Mouse (Mus musculus) olfactory bulb, adult 2 months (tissue): ENCODE data around the gene Snx10. TPM values are rescaled to one million over a fixed set of nuclear protein-coding genes. Genes with fewer than 3 reads are reported as not detected.
A peak's percentile ranks its signal among the peaks of the same experiment; 100 is the strongest.

ENCODE experiments used
- H3K27ac ChIP-seq: fragments of 200-500 bp; 2 replicates; pipeline ENCODE4 v1.5.1; 2012; ENCODE audit warnings: low read depth, low read length; ENCODE audit not compliant: insufficient read depth
- H3K4me1 ChIP-seq: fragments of 200-500 bp; 2 replicates; pipeline ENCODE4 v1.6.1; 2012; ENCODE audit warnings: low read length; ENCODE audit not compliant: control insufficient read depth, insufficient read depth
- H3K4me3 ChIP-seq: fragments of 200-500 bp; 2 replicates; pipeline ENCODE4 v1.5.1; 2012; ENCODE audit warnings: mild to moderate bottlenecking, low read depth, low read length, moderate library complexity; ENCODE audit not compliant: insufficient read depth
- CTCF ChIP-seq: fragments of 200-500 bp; IDR thresholded peaks from 2 replicates; pipeline ENCODE4 v1.5.1; 2012; ENCODE audit warnings: low read depth, mild to moderate bottlenecking, low read length, moderate library complexity; ENCODE audit not compliant: insufficient read depth
- POLR2A ChIP-seq: fragments of 200-500 bp; IDR thresholded peaks from 2 replicates; pipeline ENCODE4 v1.6.1; 2012; ENCODE audit warnings: mild to moderate bottlenecking, low read depth, low read length, moderate library complexity; ENCODE audit not compliant: insufficient read depth
- WGBS: fragments of 180-500 bp; shearing (Covaris S2); methylation state at CpG from one replicate; pipeline ENCODE4 v1.1.7; 2018; 5-methylcytosine and 5-hydroxymethylcytosine counted together
- polyA plus RNA-seq: library from polyadenylated mRNA; stranded (reverse); fragments of >200 nt; gene quantifications from 2 replicates; pipeline ENCODE4 v1.2.4, GENCODE M21; 2012; ENCODE audit warnings: low replicate concordance; ENCODE audit not compliant: missing spikeins, insufficient read depth, insufficient read length

The Snx10 gene
- polyA plus RNA-seq, 1 experiment: not detected

DNA sequence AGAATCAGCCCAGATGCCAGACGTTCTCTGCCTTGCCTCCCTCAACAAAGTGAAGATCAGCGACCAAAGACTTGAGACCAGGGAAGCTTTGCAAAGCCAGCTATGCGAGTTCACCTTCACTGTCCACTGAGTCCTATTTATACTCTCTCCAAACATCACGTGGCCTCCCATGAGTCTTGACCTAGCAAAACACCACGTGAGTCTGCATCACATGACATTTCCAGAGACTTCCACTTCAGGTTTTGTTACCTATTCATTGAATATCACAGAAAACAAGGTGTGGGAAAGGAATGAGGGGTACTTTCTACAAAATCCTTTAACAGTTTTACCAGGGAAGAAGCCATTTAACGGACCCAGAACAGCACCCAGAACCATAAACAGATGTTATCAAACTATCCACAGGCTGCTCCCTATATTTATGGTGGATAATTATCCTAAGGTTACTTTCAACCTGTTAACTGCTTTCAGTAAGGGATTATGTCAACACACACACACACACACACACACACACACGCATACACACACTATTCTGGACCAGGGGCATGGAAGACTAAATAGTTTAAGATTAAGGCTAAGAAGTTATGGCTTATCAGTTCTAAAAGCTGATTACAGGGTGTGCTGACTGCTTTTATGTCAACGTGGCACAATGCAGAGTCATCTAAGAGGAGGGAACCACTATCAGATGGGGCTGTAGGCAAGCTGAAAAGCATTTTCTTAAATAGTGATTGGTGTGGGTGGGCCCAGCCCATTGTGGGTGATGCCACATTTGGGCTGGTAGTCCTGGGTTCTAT lies 26.2 kb upstream of the Snx10 start:
- 63% methylated on average over 8 of the region's 8 CpGs for WGBS
- H3K27ac ChIP-seq: no peak overlapping the region
- TF ChIP-seq CTCF (no peak), POLR2A (no peak)
- no peak overlapping the region for H3K4me3 ChIP-seq
- no peaks in the 10 kb centered on the region for H3K4me1 ChIP-seq

DNA sequence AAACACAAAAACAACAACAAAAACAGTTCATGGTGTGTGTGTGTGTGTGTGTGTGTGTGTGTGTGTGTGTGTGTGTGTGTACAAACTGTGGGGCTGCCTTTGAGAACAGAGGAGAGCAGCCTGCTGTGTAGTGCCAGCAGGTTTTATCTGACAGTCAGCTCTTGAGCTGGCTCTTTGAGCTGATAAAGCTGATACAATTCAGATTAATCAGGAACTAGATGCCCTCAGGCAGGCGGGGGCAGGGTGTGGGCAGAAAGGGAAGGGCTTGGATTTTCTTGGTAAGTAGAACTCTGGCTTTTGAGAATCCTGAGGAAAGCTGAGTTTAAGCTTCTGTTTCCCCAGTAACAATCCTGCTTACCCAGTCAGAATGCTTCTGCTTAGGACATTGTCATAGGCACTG lies 18.0 kb upstream of the Snx10 start:
- H3K4me3 ChIP-seq: no peak overlapping the region
- no peaks in the 10 kb centered on the region for H3K4me1 ChIP-seq
- TF ChIP-seq POLR2A (no peak), CTCF (no peak)
- 71% methylated on average over 1 of the region's 1 CpGs for WGBS
- H3K27ac ChIP-seq: no peak overlapping the region

DNA sequence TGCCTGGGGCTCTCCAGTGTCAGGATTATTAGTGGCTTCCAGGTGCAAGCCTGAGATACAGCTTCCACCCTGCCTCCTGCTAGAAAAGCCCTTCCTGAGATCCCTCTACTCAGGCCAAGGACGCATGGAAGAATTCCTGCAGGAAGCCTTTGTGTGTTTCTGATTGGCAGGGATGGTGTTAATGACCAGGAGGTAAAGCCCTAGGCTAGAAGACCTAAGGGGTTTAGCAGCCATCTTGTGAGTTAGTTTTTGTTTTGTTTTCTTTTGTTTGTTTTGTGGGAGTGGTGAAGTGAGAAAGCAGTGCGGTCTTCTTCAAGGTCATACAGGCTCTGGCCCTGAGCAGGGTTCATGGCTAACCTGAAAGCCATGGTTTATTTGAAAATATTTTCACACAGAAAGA lies 16.1 kb upstream of the Snx10 start:
- 86% methylated on average over 2 of the region's 2 CpGs for WGBS

DNA sequence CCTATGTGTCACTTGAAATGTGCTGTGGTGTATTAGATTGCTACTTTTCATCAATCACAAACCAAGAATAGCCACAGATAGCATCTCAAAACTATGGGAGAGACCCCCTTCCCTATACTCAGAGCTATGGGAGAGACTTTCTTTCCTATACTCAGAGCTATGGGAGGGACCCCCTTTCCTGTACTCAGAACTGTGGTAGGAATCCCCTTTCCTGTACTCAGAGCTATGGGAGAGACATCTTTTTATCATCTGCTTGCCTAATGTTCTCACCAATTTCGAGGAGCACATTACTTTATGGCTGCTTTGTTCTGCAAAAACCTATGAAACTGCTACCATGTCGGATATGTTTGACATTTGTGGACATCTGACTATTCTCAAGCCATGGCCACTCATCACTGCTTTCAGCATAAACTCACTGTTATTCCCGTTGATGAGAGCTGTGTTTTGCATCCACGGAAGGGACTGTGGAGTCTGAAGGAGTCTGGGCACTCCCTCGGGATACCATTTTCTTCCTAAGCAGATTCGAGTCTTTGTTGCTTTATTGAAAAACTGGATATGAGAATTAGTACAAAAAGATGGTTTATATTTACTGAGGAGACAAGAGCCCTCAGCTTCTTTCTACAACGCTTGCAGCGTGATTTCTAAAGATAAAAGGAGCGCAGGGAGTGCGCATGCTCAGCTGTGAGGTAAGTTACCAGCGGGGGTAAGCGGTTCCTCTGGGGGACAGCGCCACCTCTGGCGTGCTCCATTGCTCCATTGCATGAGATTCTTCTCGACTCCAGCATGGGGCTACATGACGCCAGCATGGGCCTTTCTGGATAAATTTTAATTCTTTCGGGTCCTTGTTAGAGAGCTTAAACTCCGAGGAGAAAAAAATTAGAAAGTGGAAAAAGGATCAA lies 14.7 kb upstream of the Snx10 start:
- 0 out of 2 replicates have a peak overlapping the region, but pooled peaks have one; percentile 35 for H3K27ac ChIP-seq
- 22% methylated on average over 18 of the region's 18 CpGs for WGBS
- H3K4me3 ChIP-seq: peak overlapping the region; percentile 23
- H3K4me1 ChIP-seq: no peaks in the 10 kb centered on the region
- TF ChIP-seq CTCF (peak; percentile 80), POLR2A (no peak)

More for the DNA sequence above, 16.1 kb upstream of the Snx10 start:
- TF ChIP-seq POLR2A (no peak), CTCF (no peak)
- H3K4me1 ChIP-seq: no peaks in the 10 kb centered on the region
- no peak overlapping the region for H3K4me3 ChIP-seq
- H3K27ac ChIP-seq: no peak overlapping the region

DNA sequence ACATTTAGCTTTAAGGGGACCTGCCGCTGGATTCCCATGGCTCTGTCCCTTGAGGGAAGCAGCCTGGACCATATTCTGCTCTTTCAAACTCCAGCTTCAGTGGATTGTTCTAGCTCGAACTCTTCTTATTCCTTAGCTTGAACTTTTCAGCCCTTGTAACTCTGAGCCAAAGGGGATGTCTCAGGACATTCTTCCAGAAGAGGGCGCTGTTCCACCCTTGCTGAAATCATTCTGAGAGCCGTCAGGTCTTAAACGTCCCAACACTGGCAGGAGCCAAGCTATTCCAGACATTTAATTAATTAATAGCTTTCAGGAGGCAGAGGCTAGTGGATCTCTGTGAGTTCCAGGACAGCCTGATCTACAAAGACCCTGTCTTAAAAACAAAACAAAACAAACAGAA lies 13.6 kb upstream of the Snx10 start:
- TF ChIP-seq CTCF: no peak
- TF ChIP-seq POLR2A: no peak
- Histone ChIP-seq H3K4me1 (no peaks in the 10 kb centered on the region), H3K4me3 (no peak overlapping the region), H3K27ac (no peak overlapping the region)
- 37% methylated on average over 5 of the region's 5 CpGs for WGBS

DNA sequence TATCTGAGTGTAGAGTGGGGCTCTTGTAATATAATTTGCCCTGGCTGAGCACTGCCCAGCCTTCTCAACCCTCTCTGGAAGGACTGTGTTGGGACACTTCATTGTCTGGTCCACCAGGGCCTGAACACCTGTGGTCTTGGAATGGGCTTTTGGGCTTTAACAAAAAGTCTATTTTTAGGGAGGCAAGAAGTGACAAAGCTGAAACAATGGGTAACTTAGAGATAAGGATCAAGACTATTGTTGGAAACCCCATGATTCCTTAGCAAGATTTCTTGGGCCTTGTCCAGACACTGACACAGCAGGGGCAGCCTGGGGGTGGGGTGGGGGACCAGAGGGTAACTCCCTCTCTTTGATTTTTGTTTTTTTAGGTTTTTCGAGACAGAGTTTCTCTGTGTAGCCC lies 12.8 kb upstream of the Snx10 start:
- Histone ChIP-seq H3K4me1 (no peaks in the 10 kb centered on the region), H3K27ac (no peak overlapping the region), H3K4me3 (no peak overlapping the region)
- WGBS: 60% methylated on average over 1 of the region's 1 CpGs
- TF ChIP-seq CTCF (no peak), POLR2A (no peak)

DNA sequence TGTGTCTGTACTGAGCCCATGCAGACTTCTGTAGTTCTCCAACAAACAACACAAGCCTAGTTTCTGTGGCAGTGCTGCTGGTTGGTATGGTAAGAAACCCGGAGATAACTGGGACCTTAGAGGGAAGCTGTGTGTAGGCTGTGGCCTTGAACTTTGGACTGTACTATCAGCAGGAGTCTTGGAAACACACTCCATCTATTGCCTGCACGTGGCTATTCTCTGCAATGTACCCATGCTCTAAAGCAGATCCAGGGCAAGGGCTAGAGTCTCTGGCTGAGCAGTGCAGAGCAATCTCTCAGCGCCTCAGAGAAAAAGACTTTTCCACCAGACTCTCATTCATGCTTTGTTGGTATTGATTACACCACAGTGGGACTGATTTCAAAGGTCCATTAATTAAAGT lies 10.0 kb upstream of the Snx10 start:
- 70% methylated on average over 3 of the region's 3 CpGs for WGBS
- Histone ChIP-seq H3K27ac (no peak overlapping the region), H3K4me1 (no peaks in the 10 kb centered on the region), H3K4me3 (no peak overlapping the region)
- no peak for TF ChIP-seq POLR2A
- TF ChIP-seq CTCF: no peak

DNA sequence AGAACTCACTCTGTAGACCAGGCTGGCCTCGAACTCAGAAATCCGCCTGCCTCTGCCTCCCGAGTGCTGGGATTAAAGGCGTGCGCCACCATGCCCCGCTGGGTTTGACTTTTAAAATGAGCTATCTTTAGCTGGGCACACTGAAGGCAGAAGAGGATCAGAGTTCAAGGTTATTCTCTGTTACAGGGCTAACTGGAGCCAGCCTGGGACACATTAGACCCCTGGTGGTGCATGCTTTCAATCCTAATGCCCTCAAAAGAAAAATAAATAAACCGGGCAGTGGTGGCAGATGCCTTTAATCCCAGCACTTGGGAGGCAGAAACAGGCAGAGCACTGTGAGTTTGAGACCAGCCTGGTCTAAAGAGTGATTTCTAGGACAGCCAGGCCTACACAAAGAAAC lies 8.8 kb upstream of the Snx10 start:
- H3K4me1 ChIP-seq: no peaks in the 10 kb centered on the region
- H3K4me3 ChIP-seq: no peak overlapping the region
- 93% methylated on average over 7 of the region's 7 CpGs for WGBS
- TF ChIP-seq POLR2A (no peak), CTCF (no peak)
- H3K27ac ChIP-seq: no peak overlapping the region

DNA sequence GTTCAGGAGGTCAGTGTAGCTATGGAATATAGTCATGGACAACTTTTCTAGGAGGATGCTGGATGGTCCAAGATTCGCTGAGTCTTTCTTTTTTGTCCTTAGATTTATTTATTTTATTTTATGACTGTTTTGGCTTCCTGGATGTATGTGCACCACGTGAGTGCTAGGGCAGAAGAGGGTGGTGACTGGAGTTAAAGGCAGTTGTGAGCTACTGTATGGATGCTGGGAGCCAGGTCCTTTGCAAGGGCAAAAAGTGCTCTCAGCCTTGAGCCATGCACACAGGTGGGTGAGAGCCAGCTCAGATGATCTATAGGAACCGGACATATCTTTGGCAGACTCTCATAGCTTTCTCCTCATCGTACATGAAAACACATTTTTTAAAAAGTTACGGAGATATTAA lies 391 bp upstream of the Snx10 start:
- no peak for TF ChIP-seq CTCF
- no peak for TF ChIP-seq POLR2A
- peaks cover 2% of the 10 kb centered on the region; the same call in 1 of the 2 replicates for H3K4me1 ChIP-seq
- H3K27ac ChIP-seq: no peak overlapping the region
- H3K4me3 ChIP-seq: no peak overlapping the region
- WGBS: 25% methylated on average over 5 of the region's 5 CpGs
